Comparison of ENCODE assay signal across 14 mouse cellular contexts in genomic region chr5:65706171-65706570, GRCm38 (mm10). TPM values are rescaled to one million over a fixed set of nuclear protein-coding genes. Genes with fewer than 3 reads are reported as not detected.
DNase-seq lines count a peak whose midpoint lies in the region; ATAC-seq and TF ChIP-seq lines count a peak whose summit lies in the region.
"Had no signal": no experiment of that assay in that cellular context is flagged by ENCODE, and none has a peak within 500 bp of the region (broad histone marks: within the 10 kb centered on the region; RNA-seq: fewer than 3 reads in every experiment).

No protein-coding gene starts in this region.

- no peaks in the 10 kb centered on the region for H3K9me3 ChIP-seq in hindbrain, postnatal 0 days (ENCODE audit: low read length)
- H3K9me3 ChIP-seq in hindbrain, embryonic 10.5 days = no peaks in the 10 kb centered on the region
- no peaks in the 10 kb centered on the region for H3K9me3 ChIP-seq in liver, embryonic 14.5 days (ENCODE audit: control insufficient read depth, low read length)
- H3K9me3 ChIP-seq: heart, embryonic 10.5 days; megakaryocyte, embryonic 14.5 days had no signal

- no peak overlapping the region for H3K9ac ChIP-seq in hindbrain, postnatal 0 days (replicated peaks; ENCODE audit: low read length)
- H3K9ac ChIP-seq in liver, embryonic 14.5 days (replicated peaks) = no peak overlapping the region

- ATAC-seq in hindbrain, postnatal 0 days = no peak
- ATAC-seq in liver, embryonic 14.5 days (ENCODE audit: insufficient read depth) = no peak
- ATAC-seq: forebrain, embryonic 14.5 days had no signal

- H3K4me1 ChIP-seq in hindbrain, postnatal 0 days (ENCODE audit: insufficient read depth, low read length) = no peaks in the 10 kb centered on the region
- no peaks in the 10 kb centered on the region for H3K4me1 ChIP-seq in hindbrain, embryonic 10.5 days (replicated peaks)
- 0 out of 4 replicates have a peak, but pooled peaks cover 0 to 4% of the 10 kb centered on the region in 2 experiments for H3K4me1 ChIP-seq in liver, embryonic 14.5 days (replicated peaks; ENCODE audit: control insufficient read depth in 2 of 2, insufficient read depth in 2 of 2, low read length in 1 of 2)
- H3K4me1 ChIP-seq: heart, embryonic 10.5 days had no signal

- DNase-seq in hindbrain, postnatal 0 days (ENCODE audit: low spot score) = no peak
- DNase-seq in hindbrain, embryonic 10.5 days (ENCODE audit: low spot score) = no peak
- DNase-seq in A20 (ENCODE audit: low read depth, low spot score) (peak; percentile 26), ZHBTc4 (ENCODE audit: low read depth, low spot score) (peak; percentile 46)
- DNase-seq in liver, embryonic 14.5 days (ENCODE audit: low read depth in 3 of 3, low spot score in 3 of 3) = no peak
- DNase-seq in thymus, postnatal 36 days = no peak
- DNase-seq in left cerebral cortex, adult 8-10 months (ENCODE audit: low spot score in 2 of 2) = no peak
- DNase-seq in natural killer cell, adult 2 months (ENCODE audit: low spot score in 2 of 2) = no peak
- DNase-seq: cerebellum, adult 11-12 months; heart, postnatal 4 days; lung, adult 2 months had no signal

- H3K4me3 ChIP-seq in hindbrain, postnatal 0 days (ENCODE audit: low read length) = no peak overlapping the region
- no peak overlapping the region for H3K4me3 ChIP-seq in hindbrain, embryonic 10.5 days
- H3K4me3 ChIP-seq in liver, embryonic 14.5 days (ENCODE audit: insufficient read depth in 1 of 2, low read depth in 2 of 2, low read length in 2 of 2) = no peak overlapping the region
- H3K4me3 ChIP-seq: heart, embryonic 10.5 days; megakaryocyte, embryonic 14.5 days had no signal

- TF ChIP-seq CTCF in hindbrain, postnatal 0 days (IDR thresholded peaks at IDR 0.05; ENCODE audit: low read depth) = peak; percentile 31
- TF ChIP-seq CTCF in liver, embryonic 14.5 days (IDR thresholded peaks at IDR 0.05; ENCODE audit: low read depth) = peak; percentile 32

- no peaks in the 10 kb centered on the region for H3K27me3 ChIP-seq in hindbrain, postnatal 0 days (ENCODE audit: insufficient read depth, low read length)
- H3K27me3 ChIP-seq in hindbrain, embryonic 10.5 days (ENCODE audit: insufficient read depth, poor library complexity, severe bottlenecking) = no peaks in the 10 kb centered on the region
- H3K27me3 ChIP-seq in liver, embryonic 14.5 days (ENCODE audit: control insufficient read depth, insufficient read depth, low read length) = no peaks in the 10 kb centered on the region; the same call in 1 of the 2 replicates
- H3K27me3 ChIP-seq: megakaryocyte, embryonic 14.5 days had no signal

- 80% methylated on average over 4 of the region's 4 CpGs for WGBS in hindbrain, postnatal 0 days
- 82% methylated on average over 4 of the region's 4 CpGs for WGBS in hindbrain, embryonic 10.5 days
- 68% methylated on average over 4 of the region's 4 CpGs for WGBS in liver, embryonic 14.5 days (ENCODE audit: insufficient replicate concordance)

- no peaks in the 10 kb centered on the region for H3K36me3 ChIP-seq in hindbrain, postnatal 0 days (ENCODE audit: insufficient read depth, low read length)
- no peaks in the 10 kb centered on the region for H3K36me3 ChIP-seq in hindbrain, embryonic 10.5 days
- H3K36me3 ChIP-seq in liver, embryonic 14.5 days (replicated peaks; ENCODE audit: control insufficient read depth, insufficient read depth, low read depth) = no peaks in the 10 kb centered on the region
- H3K36me3 ChIP-seq: heart, embryonic 10.5 days had no signal

- no peak overlapping the region for H3K4me2 ChIP-seq in hindbrain, postnatal 0 days (ENCODE audit: low read depth, low read length)
- H3K4me2 ChIP-seq in liver, embryonic 14.5 days (ENCODE audit: low read depth) = no peak overlapping the region

- no peak overlapping the region for H3K27ac ChIP-seq in hindbrain, postnatal 0 days
- H3K27ac ChIP-seq in hindbrain, embryonic 10.5 days = no peak overlapping the region
- no peak overlapping the region for H3K27ac ChIP-seq in liver, embryonic 14.5 days
- H3K27ac ChIP-seq: heart, embryonic 10.5 days had no signal

- no peak for TF ChIP-seq EP300 in liver, embryonic 14.5 days (IDR thresholded peaks at IDR 0.05; ENCODE audit: low read depth)

RNA-seq across cellular contexts. Expression of gene Pds5a, which starts 8.1 kb away (rescaled TPM):
- total RNA-seq in hindbrain, postnatal 0 days (2014; rRNA removed) = 67.2 and 75.5 TPM in 2 replicates
- polyA plus RNA-seq in hindbrain, postnatal 0 days (2015; fragmentation: Nextera tagmentation; extraction: Ambion mirVana) = 24.3 and 24.9 TPM in 2 replicates
- 78.0 and 98.1 TPM in 2 replicates for polyA plus RNA-seq in hindbrain, embryonic 10.5 days (2016; fragmentation: Nextera tagmentation; extraction: Ambion mirVana)
- 24.4 and 31.4 TPM in 2 replicates for polyA plus RNA-seq in liver, embryonic 14.5 days (2012; rRNA removed)
- polyA plus RNA-seq in liver, embryonic 14.5 days (2014; fragmentation: Nextera tagmentation; extraction: Ambion mirVana) = 24.9 and 27.3 TPM in 2 replicates
- total RNA-seq in left cerebral cortex, adult 8-10 months (2022) = 10 to 100 TPM; 73.0 to 80.2 (median 75.8) TPM

RNA-seq across cellular contexts. Expression of gene N4bp2, which starts 57.1 kb away (rescaled TPM):
- 27.4 and 41.7 TPM in 2 replicates for total RNA-seq in hindbrain, postnatal 0 days (2014; rRNA removed)
- polyA plus RNA-seq in hindbrain, postnatal 0 days (2015; fragmentation: Nextera tagmentation; extraction: Ambion mirVana) = 9.7 and 10.0 TPM in 2 replicates
- polyA plus RNA-seq in hindbrain, embryonic 10.5 days (2016; fragmentation: Nextera tagmentation; extraction: Ambion mirVana) = 21.6 and 31.1 TPM in 2 replicates
- 4.2 and 6.5 TPM in 2 replicates for polyA plus RNA-seq in liver, embryonic 14.5 days (2012; rRNA removed)
- polyA plus RNA-seq in liver, embryonic 14.5 days (2014; fragmentation: Nextera tagmentation; extraction: Ambion mirVana) = 12.2 and 12.4 TPM in 2 replicates
- 1 to 10 TPM; 4.6 to 7.5 (median 7.2) TPM for total RNA-seq in left cerebral cortex, adult 8-10 months (2022)

Comparison
In these comparisons a context has a peak if more than half of its experiments do, and no peak if none do; other contexts are left out.
1. DNase-seq: peak in A20 (single experiment) and ZHBTc4 (single experiment); none in hindbrain, postnatal 0 days (single experiment), hindbrain, embryonic 10.5 days (single experiment), liver, embryonic 14.5 days (0 of 3), thymus, postnatal 36 days (0 of 2), left cerebral cortex, adult 8-10 months (0 of 2) and natural killer cell, adult 2 months (0 of 2).